Mouse (Mus musculus) G1E (cell line): Measurements from ENCODE around the gene Rsph6a.

Source experiments
- CTCF ChIP-seq: IDR thresholded peaks from 2 replicates; pipeline ENCODE4 v1.5.1; 2012; ENCODE audit warnings: low read depth, low read length, inconsistent platforms, mixed read lengths
- GATA1 ChIP-seq: IDR thresholded peaks from 2 replicates; pipeline ENCODE4 v1.6.1; 2012; ENCODE audit warnings: borderline replicate concordance, low read length, inconsistent platforms, mixed read lengths

- TF ChIP-seq CTCF (no peak), GATA1 (no peak)
Measured at GRCm38 (mm10) chr7:19050172-19050571, 4.3 kb upstream of the Rsph6a start.
